Mouse (Mus musculus): ENCODE data around the gene Gm9903. TPM values are rescaled to one million over a fixed set of nuclear protein-coding genes. Genes with fewer than 3 reads are reported as not detected.

The Gm9903 gene
- polyA plus RNA-seq, 1 experiment from 2014 or later, result 0.64 TPM

- no peak for TF ChIP-seq CTCF (IDR thresholded peaks at IDR 0.05; ENCODE audit: low read depth)
- 0 out of 2 replicates have a peak, but pooled peaks cover 10% of the 10 kb centered on the region for H3K36me3 ChIP-seq (ENCODE audit: insufficient read depth, low read length)
- no peak overlapping the region for H3K9ac ChIP-seq (ENCODE audit: low read depth, low read length)
- 95% methylated on average over 3 of the region's 3 CpGs for WGBS
- no peaks in the 10 kb centered on the region for H3K27me3 ChIP-seq (ENCODE audit: insufficient read depth, low read length)
- ATAC-seq (replicated peaks; ENCODE audit: low FRiP score, low read depth) (no peak), DNase-seq (ENCODE audit: low spot score) (no peak)
- H3K4me3 ChIP-seq (replicated peaks; ENCODE audit: low read depth, low read length), result no peak overlapping the region
- no peaks in the 10 kb centered on the region for H3K9me3 ChIP-seq (replicated peaks; ENCODE audit: low read length)
- H3K4me1 ChIP-seq (replicated peaks; ENCODE audit: insufficient read depth, low read length), result no peaks in the 10 kb centered on the region
- no peak overlapping the region for H3K4me2 ChIP-seq (ENCODE audit: low read length)
- no peak overlapping the region for H3K27ac ChIP-seq
Measured at GRCm38 (mm10) chr5:33635361-33635760, 5.6 kb downstream of the Gm9903 start.

DNA sequence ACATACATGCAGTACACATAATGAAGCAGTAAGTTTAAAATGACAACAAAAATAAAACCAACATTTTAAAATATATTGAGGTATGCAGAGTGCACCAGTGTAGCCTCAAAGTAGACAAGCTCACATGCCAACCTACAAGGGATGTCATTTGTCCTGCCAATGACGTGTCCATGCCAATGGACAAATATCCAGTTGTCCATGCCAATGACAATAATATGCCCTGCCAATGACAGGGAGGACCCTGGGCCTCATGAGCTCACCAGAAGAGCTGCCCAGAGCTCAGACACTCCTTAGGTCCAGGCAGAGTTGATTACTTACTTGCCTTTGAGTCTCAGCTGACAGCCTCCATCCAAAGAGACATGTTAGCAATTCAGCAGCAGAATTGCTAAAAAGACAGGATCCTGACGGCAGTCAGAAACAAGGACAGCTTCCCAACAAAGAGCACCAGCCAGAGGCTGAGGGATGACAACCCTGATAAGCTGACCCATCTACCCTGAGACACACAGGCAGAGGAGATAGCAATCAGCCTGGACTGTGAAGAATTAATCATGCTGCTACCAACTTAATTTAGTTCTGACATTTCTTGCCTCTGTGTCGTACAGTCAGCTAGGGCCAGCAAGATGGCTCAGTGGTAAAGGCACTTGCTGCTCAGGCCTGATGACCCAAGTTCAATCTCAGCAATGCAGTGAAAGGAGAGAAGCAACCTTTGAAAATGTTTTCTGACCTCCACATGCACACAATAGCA is 8.1 kb downstream of the Gm9903 start:
- no peak for TF ChIP-seq CTCF (IDR thresholded peaks at IDR 0.05; ENCODE audit: low read depth)
- ATAC-seq (replicated peaks; ENCODE audit: low FRiP score, low read depth) (no peak), DNase-seq (ENCODE audit: low spot score) (no peak)
- WGBS, result 82% methylated on average over 3 of the region's 3 CpGs
- Histone ChIP-seq H3K9ac (ENCODE audit: low read depth, low read length) (no peak overlapping the region), H3K4me2 (ENCODE audit: low read length) (no peak overlapping the region), H3K27me3 (ENCODE audit: insufficient read depth, low read length) (no peaks in the 10 kb centered on the region), H3K4me3 (replicated peaks; ENCODE audit: low read depth, low read length) (no peak overlapping the region), H3K4me1 (replicated peaks; ENCODE audit: insufficient read depth, low read length) (no peaks in the 10 kb centered on the region), H3K9me3 (replicated peaks; ENCODE audit: low read length) (no peaks in the 10 kb centered on the region), H3K27ac (no peak overlapping the region), H3K36me3 (ENCODE audit: insufficient read depth, low read length) (peaks cover 18% of the 10 kb centered on the region; the same call in 1 of the 2 replicates)

GRCm38 (mm10) chr5:33638826-33639225 is 9.1 kb downstream of the Gm9903 start:
- no peak for TF ChIP-seq CTCF (IDR thresholded peaks at IDR 0.05; ENCODE audit: low read depth)
- Histone ChIP-seq H3K36me3 (ENCODE audit: insufficient read depth, low read length) (peaks cover 27% of the 10 kb centered on the region), H3K9me3 (replicated peaks; ENCODE audit: low read length) (no peaks in the 10 kb centered on the region), H3K27me3 (ENCODE audit: insufficient read depth, low read length) (no peaks in the 10 kb centered on the region), H3K4me2 (ENCODE audit: low read length) (no peak overlapping the region), H3K4me1 (replicated peaks; ENCODE audit: insufficient read depth, low read length) (no peaks in the 10 kb centered on the region), H3K27ac (no peak overlapping the region), H3K4me3 (replicated peaks; ENCODE audit: low read depth, low read length) (no peak overlapping the region), H3K9ac (ENCODE audit: low read depth, low read length) (no peak overlapping the region)
- no peak for DNase-seq (ENCODE audit: low spot score)
- no peak for ATAC-seq (replicated peaks; ENCODE audit: low FRiP score, low read depth)
- WGBS, result 50% methylated on average over 4 of the region's 4 CpGs

DNA sequence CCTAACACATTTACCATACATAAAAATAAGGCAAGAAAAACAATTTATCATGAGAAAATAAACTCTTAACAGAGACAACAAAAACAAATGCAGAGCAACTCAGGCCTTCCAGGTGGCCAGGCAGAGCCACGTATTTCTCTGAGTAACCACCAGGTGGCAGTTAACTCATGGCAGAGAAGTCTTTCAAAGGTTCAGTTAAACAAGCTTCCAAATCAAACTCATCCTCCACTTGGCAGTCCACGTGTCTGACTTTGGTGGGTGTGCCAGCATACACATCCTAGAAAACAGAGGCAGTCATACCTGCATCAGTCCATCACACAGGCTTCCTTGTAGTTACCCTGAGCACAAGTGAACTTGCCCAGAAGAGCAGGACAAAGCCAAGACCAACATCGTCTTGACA is 10.9 kb downstream of the Gm9903 start:
- peak; percentile 77 for TF ChIP-seq CTCF (IDR thresholded peaks at IDR 0.05; ENCODE audit: low read depth)
- H3K27ac ChIP-seq, result no peak overlapping the region
- WGBS, result 34% methylated on average over 3 of the region's 3 CpGs
- no peaks in the 10 kb centered on the region for H3K27me3 ChIP-seq (ENCODE audit: insufficient read depth, low read length)
- H3K9ac ChIP-seq (ENCODE audit: low read depth, low read length), result no peak overlapping the region
- no peak overlapping the region for H3K4me3 ChIP-seq (replicated peaks; ENCODE audit: low read depth, low read length)
- H3K4me2 ChIP-seq (ENCODE audit: low read length), result no peak overlapping the region
- no peaks in the 10 kb centered on the region for H3K4me1 ChIP-seq (replicated peaks; ENCODE audit: insufficient read depth, low read length)
- no peak for ATAC-seq (replicated peaks; ENCODE audit: low FRiP score, low read depth)
- peaks cover 42% of the 10 kb centered on the region for H3K36me3 ChIP-seq (ENCODE audit: insufficient read depth, low read length)
- peak; percentile 84 for DNase-seq (ENCODE audit: low spot score)
- no peaks in the 10 kb centered on the region for H3K9me3 ChIP-seq (replicated peaks; ENCODE audit: low read length)

DNA sequence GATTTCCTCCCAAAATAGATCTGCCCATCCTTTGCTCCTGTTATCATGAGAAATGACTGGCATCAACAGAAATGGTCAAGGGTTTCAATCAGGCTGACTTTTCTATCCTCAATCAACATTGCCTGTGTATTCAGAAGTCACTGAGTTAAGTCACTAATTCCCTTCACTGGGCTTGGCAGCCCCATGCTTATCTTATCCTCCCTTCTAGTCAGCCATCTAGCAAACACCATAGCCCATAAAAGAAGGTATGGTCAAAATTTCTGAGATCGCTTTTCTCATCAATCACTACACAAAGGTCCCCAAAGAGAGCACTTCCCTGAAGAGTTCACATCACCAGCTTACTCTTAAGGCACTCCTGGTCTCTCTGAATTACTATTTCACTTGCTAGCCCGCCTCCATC is 21.3 kb downstream of the Gm9903 start:
- peak overlapping the region; percentile 65 for H3K4me3 ChIP-seq (replicated peaks; ENCODE audit: low read depth, low read length)
- H3K4me2 ChIP-seq (ENCODE audit: low read length), result peak overlapping the region; percentile 68
- no peaks in the 10 kb centered on the region for H3K27me3 ChIP-seq (ENCODE audit: insufficient read depth, low read length)
- WGBS, result 6% methylated on average over 2 of the region's 2 CpGs
- no peak for ATAC-seq (replicated peaks; ENCODE audit: low FRiP score, low read depth)
- peak overlapping the region; percentile 98 for H3K27ac ChIP-seq
- H3K4me1 ChIP-seq (replicated peaks; ENCODE audit: insufficient read depth, low read length), result peaks cover 13% of the 10 kb centered on the region
- DNase-seq (ENCODE audit: low spot score), result no peak
- peaks cover 19% of the 10 kb centered on the region; the same call in 1 of the 2 replicates for H3K36me3 ChIP-seq (ENCODE audit: insufficient read depth, low read length)
- peak overlapping the region; percentile 79 for H3K9ac ChIP-seq (ENCODE audit: low read depth, low read length)
- no peak for TF ChIP-seq CTCF (IDR thresholded peaks at IDR 0.05; ENCODE audit: low read depth)
- H3K9me3 ChIP-seq (replicated peaks; ENCODE audit: low read length), result no peaks in the 10 kb centered on the region

GRCm38 (mm10) chr5:33651541-33651920 is 21.8 kb downstream of the Gm9903 start:
- DNase-seq (ENCODE audit: low spot score) (no peak), ATAC-seq (replicated peaks; ENCODE audit: low FRiP score, low read depth) (no peak)
- Histone ChIP-seq H3K36me3 (ENCODE audit: insufficient read depth, low read length) (peaks cover 14% of the 10 kb centered on the region; the same call in 1 of the 2 replicates), H3K9me3 (replicated peaks; ENCODE audit: low read length) (no peaks in the 10 kb centered on the region), H3K9ac (ENCODE audit: low read depth, low read length) (peak overlapping the region; percentile 79), H3K27me3 (ENCODE audit: insufficient read depth, low read length) (no peaks in the 10 kb centered on the region), H3K4me3 (replicated peaks; ENCODE audit: low read depth, low read length) (peak overlapping the region; percentile 65), H3K4me1 (replicated peaks; ENCODE audit: insufficient read depth, low read length) (peaks cover 15% of the 10 kb centered on the region), H3K4me2 (ENCODE audit: low read length) (peak overlapping the region; percentile 68), H3K27ac (peak overlapping the region; percentile 98)
- no peak; the same call in 1 of the 2 replicates for TF ChIP-seq CTCF (IDR thresholded peaks at IDR 0.05; ENCODE audit: low read depth)
- under 1% methylated on average over 11 of the region's 11 CpGs for whole genome bisulfite sequencing
